Mouse (Mus musculus): Measurements from ENCODE around the gene Mmp27.

Mmp27 gene

GRCm38 (mm10) chr9:7602982-7603742 lies 32.0 kb downstream of the Mmp27 start:
- peak; percentile 64 to 77 for DNase-seq (ENCODE audit: low spot score in 2 of 2)

GRCm38 (mm10) chr9:7604005-7604404 lies 32.8 kb downstream of the Mmp27 start:
- DNase-seq (ENCODE audit: low spot score in 2 of 2): no peak

- no peak for DNase-seq (ENCODE audit: low spot score in 2 of 2)
Observed at GRCm38 (mm10) chr9:7605638-7606037, 34.4 kb downstream of the Mmp27 start.

DNA sequence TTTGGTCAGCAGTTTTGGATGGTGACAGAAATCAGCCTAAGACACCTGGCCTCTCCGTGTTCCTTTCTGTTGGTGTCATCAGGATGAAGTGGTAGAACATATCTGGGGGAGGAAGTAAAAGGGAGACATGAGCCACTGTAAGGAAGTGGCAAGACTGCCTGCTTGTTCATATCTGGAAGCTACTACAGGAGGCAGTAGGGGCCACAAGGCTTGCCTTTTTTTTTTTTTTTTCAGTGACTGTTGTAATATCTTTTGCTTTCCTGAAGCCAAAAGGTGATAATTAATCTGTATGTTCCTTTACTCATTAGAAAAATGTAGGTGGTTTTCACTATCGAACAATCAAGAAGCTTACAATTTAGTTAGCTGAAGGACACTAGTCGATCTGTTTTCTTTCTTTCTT lies 51.4 kb downstream of the Mmp27 start:
- no peak for DNase-seq (ENCODE audit: low spot score in 2 of 2)

DNA sequence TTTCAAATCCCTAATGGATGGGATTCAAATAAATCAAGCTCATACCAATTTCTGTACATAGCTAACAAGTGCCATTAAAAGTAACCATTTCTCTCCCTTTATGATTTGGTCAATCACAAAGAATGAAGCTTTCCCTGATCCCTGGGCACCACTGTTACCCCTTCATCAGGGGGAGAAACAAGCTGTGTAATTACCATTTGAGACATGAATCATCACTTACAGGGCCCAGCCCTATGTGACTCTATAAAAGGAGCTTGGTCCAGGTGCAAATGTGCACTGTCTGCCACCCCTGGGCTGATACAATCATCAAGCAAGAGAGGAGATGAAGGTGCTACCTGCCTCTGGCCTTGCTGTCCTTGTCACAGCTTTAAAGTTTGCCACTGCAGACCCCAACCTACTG lies 56.7 kb downstream of the Mmp27 start, which contains the start of gene Mmp20:
Gene Mmp20 (plus strand): TSS at position 301 of the 400 bp plus-strand sequence.
- no peak for DNase-seq (ENCODE audit: low spot score in 2 of 2)
